Mouse (Mus musculus): ENCODE results near the gene Moxd1. TPM values are rescaled to one million over a fixed set of nuclear protein-coding genes. Genes with fewer than 3 reads are reported as not detected.

Moxd1 gene
- total RNA-seq (2023) = not detected

DNA sequence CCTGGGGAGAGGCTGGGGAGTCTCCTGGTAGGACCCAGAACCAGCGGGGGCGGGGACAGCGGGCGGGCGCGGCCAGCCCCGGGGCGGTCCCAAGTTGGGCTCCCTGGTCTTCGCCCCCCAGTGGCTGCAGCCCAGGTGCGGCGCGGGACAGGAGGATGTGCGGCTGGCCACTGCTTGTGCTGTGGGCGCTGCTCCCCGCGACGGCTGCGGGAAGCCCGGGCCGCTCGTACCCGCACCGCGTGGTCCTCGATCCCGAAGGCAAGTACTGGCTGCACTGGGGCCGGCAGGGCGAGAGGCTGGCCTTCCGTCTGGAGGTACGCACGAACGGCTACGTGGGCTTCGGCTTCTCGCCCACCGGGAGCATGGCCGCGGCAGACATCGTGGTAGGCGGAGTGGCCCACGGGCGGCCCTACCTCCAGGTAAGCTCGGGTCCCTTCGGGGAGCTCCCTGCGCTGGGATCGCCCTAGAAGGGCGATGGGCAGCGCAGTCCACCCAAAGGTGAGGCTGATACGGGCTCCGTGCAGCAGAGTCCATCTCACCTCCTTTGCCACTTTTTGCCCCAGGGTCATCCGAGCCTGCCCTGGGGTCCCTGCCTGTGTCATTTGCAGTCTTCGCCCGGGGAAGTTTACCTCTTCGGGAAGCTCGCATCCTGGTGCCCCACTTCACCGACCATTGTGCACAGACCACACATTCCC is at the start of gene Moxd1:
Moxd1 (plus strand) TSS at position 69 of the 695 bp plus-strand sequence.

Other genes with a start within 250 kb of the Moxd1 start
- gene Taar6, start 237.9 kb upstream of the Moxd1 start, total RNA-seq (2023) = not detected
- gene Taar7a, start 230.0 kb upstream of the Moxd1 start, total RNA-seq (2023) = not detected
- gene Taar7b, start 223.6 kb upstream of the Moxd1 start, total RNA-seq (2023) = not detected
- gene Taar7d, start 196.3 kb upstream of the Moxd1 start, total RNA-seq (2023) = not detected
- gene Taar7e, start 185.9 kb upstream of the Moxd1 start, total RNA-seq (2023) = not detected
- gene Taar7f, start 174.0 kb upstream of the Moxd1 start, total RNA-seq (2023) = not detected
- not detected for gene Taar8a, start 147.0 kb upstream of the Moxd1 start, total RNA-seq (2023)
- gene Taar8b, start 131.2 kb upstream of the Moxd1 start, total RNA-seq (2023) = not detected
- not detected for gene Taar8c, start 121.6 kb upstream of the Moxd1 start, total RNA-seq (2023)
- not detected for gene Taar9, start 114.0 kb upstream of the Moxd1 start, total RNA-seq (2023)
- 100 to 1,000 TPM; 160 to 195 TPM for gene Stx7, start 74.2 kb upstream of the Moxd1 start, total RNA-seq (2023)

Measured in monocyte, adult 59 days (primary cell).